ENCODE assay signal across 8 mouse cellular contexts in genomic region chr2:117444671-117445070, GRCm38 (mm10).
DNase-seq lines count a peak whose midpoint lies in the region; ATAC-seq and TF ChIP-seq lines count a peak whose summit lies in the region.

No protein-coding gene starts in this region.

- no peaks in the 10 kb centered on the region for H3K4me1 ChIP-seq in hindbrain, embryonic 11.5 days (replicated peaks; ENCODE audit: control insufficient read depth, insufficient read depth, low read length)
- H3K4me1 ChIP-seq in hindbrain, embryonic 13.5 days (replicated peaks) = no peaks in the 10 kb centered on the region
- H3K4me1 ChIP-seq in ES-Bruce4 (ENCODE audit: control insufficient read depth, insufficient read depth, low read length) = no peaks in the 10 kb centered on the region

- no peak overlapping the region for H3K4me2 ChIP-seq in hindbrain, embryonic 11.5 days (replicated peaks; ENCODE audit: low read depth, low read length)
- H3K4me2 ChIP-seq in hindbrain, embryonic 13.5 days = no peak overlapping the region

- no peak overlapping the region for H3K27ac ChIP-seq in hindbrain, embryonic 11.5 days (ENCODE audit: low read depth, low read length)
- no peak overlapping the region for H3K27ac ChIP-seq in hindbrain, embryonic 13.5 days
- H3K27ac ChIP-seq in ES-Bruce4 (ENCODE audit: insufficient read depth, low read length) = no peak overlapping the region

- no peaks in the 10 kb centered on the region for H3K27me3 ChIP-seq in hindbrain, embryonic 11.5 days (ENCODE audit: control insufficient read depth, insufficient read depth, low read length)
- H3K27me3 ChIP-seq in hindbrain, embryonic 13.5 days = no peaks in the 10 kb centered on the region
- H3K27me3 ChIP-seq in ES-Bruce4 (ENCODE audit: control insufficient read depth, insufficient read depth, low read length, poor library complexity, severe bottlenecking) = no peaks in the 10 kb centered on the region; the same call in 1 of the 2 replicates

- H3K36me3 ChIP-seq in hindbrain, embryonic 11.5 days (ENCODE audit: control insufficient read depth, insufficient read depth, low read length) = no peaks in the 10 kb centered on the region
- no peaks in the 10 kb centered on the region for H3K36me3 ChIP-seq in hindbrain, embryonic 13.5 days
- no peaks in the 10 kb centered on the region for H3K36me3 ChIP-seq in ES-Bruce4 (ENCODE audit: control insufficient read depth, insufficient read depth, low read length, poor library complexity, severe bottlenecking)

- DNase-seq in hindbrain, embryonic 11.5 days (ENCODE audit: low spot score) = peak; percentile 64
- peak; percentile 62 for DNase-seq in 416B (ENCODE audit: low read depth)
- DNase-seq in embryo, embryonic 9.5 days (ENCODE audit: extremely low spot score) = peak; percentile 8
- DNase-seq in urinary bladder, postnatal 10 days (ENCODE audit: low spot score) = no peak
- no peak for DNase-seq in cerebellum, adult 9-11 months

- no peak overlapping the region for H3K9ac ChIP-seq in hindbrain, embryonic 11.5 days (ENCODE audit: low read depth, low read length)
- H3K9ac ChIP-seq in hindbrain, embryonic 13.5 days = no peak overlapping the region
- no peak overlapping the region for H3K9ac ChIP-seq in ES-Bruce4 (ENCODE audit: low read depth, poor library complexity, severe bottlenecking)

- H3K9me3 ChIP-seq in hindbrain, embryonic 11.5 days (ENCODE audit: control insufficient read depth, low read length) = no peaks in the 10 kb centered on the region
- H3K9me3 ChIP-seq in hindbrain, embryonic 13.5 days = no peaks in the 10 kb centered on the region
- no peaks in the 10 kb centered on the region for H3K9me3 ChIP-seq in ES-Bruce4 (replicated peaks; ENCODE audit: control insufficient read depth, insufficient read depth, low read length, poor library complexity, severe bottlenecking)

- H3K4me3 ChIP-seq in hindbrain, embryonic 11.5 days (ENCODE audit: low read depth, low read length) = no peak overlapping the region
- H3K4me3 ChIP-seq in hindbrain, embryonic 13.5 days = no peak overlapping the region
- no peak overlapping the region for H3K4me3 ChIP-seq in ES-Bruce4 (ENCODE audit: low read depth, low read length)

- peak; percentile 77 for TF ChIP-seq CTCF in ES-Bruce4 (IDR thresholded peaks at IDR 0.05; ENCODE audit: low read depth, low read length)

- no peak for TF ChIP-seq EP300 in ES-Bruce4 (IDR thresholded peaks at IDR 0.05; ENCODE audit: insufficient read depth, low read depth, low read length)

- 34% methylated on average over 5 of the region's 5 CpGs for WGBS in hindbrain, embryonic 11.5 days
- 39% methylated on average over 5 of the region's 5 CpGs for WGBS in hindbrain, embryonic 13.5 days

- no peak for TF ChIP-seq POLR2A in ES-Bruce4 (IDR thresholded peaks at IDR 0.05; ENCODE audit: insufficient read depth, low read length)

- no peak for ATAC-seq in hindbrain, embryonic 11.5 days (ENCODE audit: low FRiP score)
- ATAC-seq in hindbrain, embryonic 13.5 days (ENCODE audit: low FRiP score) = no peak
- ATAC-seq in megakaryocyte-erythroid progenitor cell, adult 5-6 weeks (replicated peaks; ENCODE audit: low FRiP score, low TSS enrichment, poor library complexity, severe bottlenecking) = peak; percentile 84

Comparison
In these comparisons a context has a peak if more than half of its experiments do, and no peak if none do; other contexts are left out.
1. DNase-seq: peak in hindbrain, embryonic 11.5 days (single experiment), 416B (single experiment) and embryo, embryonic 9.5 days (single experiment); none in urinary bladder, postnatal 10 days (single experiment) and cerebellum, adult 9-11 months (single experiment).